Mouse (Mus musculus) lung, adult 2 months (tissue): ENCODE data around the gene Trat1.

Experiments used
- CTCF ChIP-seq: fragments of 200-500 bp; IDR thresholded peaks from 2 replicates; pipeline ENCODE4 v1.5.1; 2011; ENCODE audit warnings: mild to moderate bottlenecking, low read length, control low read depth; ENCODE audit not compliant: insufficient read depth
- POLR2A ChIP-seq: fragments of 200-500 bp; IDR thresholded peaks from 2 replicates; pipeline ENCODE4 v1.6.1; 2011; ENCODE audit warnings: low read depth, mild to moderate bottlenecking, control low read depth, low read length, borderline replicate concordance; ENCODE audit errors: extremely low read depth

- TF ChIP-seq CTCF = no peak
- TF ChIP-seq POLR2A = no peak
Measured at GRCm38 (mm10) chr16:48760643-48761481, 11.0 kb downstream of the Trat1 start.
